Mouse (Mus musculus) hindbrain, embryonic 11.5 days (tissue): ENCODE data around the gene Stt3b. TPM values are rescaled to one million over a fixed set of nuclear protein-coding genes. Genes with fewer than 3 reads are reported as not detected.

Experiments
- ATAC-seq: fragments of 200-750 bp; cut with Nextera tagmentation; 2 replicates; pipeline ENCODE4 v1.8.0; 2017; ENCODE audit warnings: mild to moderate bottlenecking, moderate TSS enrichment, moderate library complexity; ENCODE audit not compliant: low FRiP score
- DNase-seq: peaks from one replicate; pipeline ENCODE4 v3.0.0-alpha.2; 2015; ENCODE audit warnings: low spot score
- H3K27ac ChIP-seq: fragments of 300-500 bp; sonication (generic); 2 replicates; pipeline ENCODE4 v1.5.1; 2014; ENCODE audit warnings: mild to moderate bottlenecking, low read depth, low read length
- H3K27me3 ChIP-seq: fragments of 300-500 bp; sonication (generic); 2 replicates; pipeline ENCODE4 v1.6.1; 2014; ENCODE audit warnings: mild to moderate bottlenecking, low read length, moderate library complexity, mixed read lengths; ENCODE audit not compliant: control insufficient read depth, insufficient read depth
- H3K36me3 ChIP-seq: fragments of 300-500 bp; sonication (generic); 2 replicates; pipeline ENCODE4 v1.6.1; 2014; ENCODE audit warnings: mild to moderate bottlenecking, low read length, moderate library complexity, mixed read lengths; ENCODE audit not compliant: control insufficient read depth, insufficient read depth
- H3K4me1 ChIP-seq: fragments of 300-500 bp; sonication (generic); replicated peaks from 2 replicates; pipeline ENCODE4 v1.6.1; 2014; ENCODE audit warnings: low read length, mixed read lengths; ENCODE audit not compliant: control insufficient read depth, insufficient read depth
- H3K4me2 ChIP-seq: fragments of 300-500 bp; sonication (generic); replicated peaks from 2 replicates; pipeline ENCODE4 v1.6.1; 2014; ENCODE audit warnings: mild to moderate bottlenecking, low read depth, low read length
- H3K4me3 ChIP-seq: fragments of 300-500 bp; sonication (generic); 2 replicates; pipeline ENCODE4 v1.5.1; 2014; ENCODE audit warnings: low read depth, low read length
- H3K9ac ChIP-seq: fragments of 300-500 bp; sonication (generic); 2 replicates; pipeline ENCODE4 v1.6.1; 2014; ENCODE audit warnings: low read depth, low read length
- H3K9me3 ChIP-seq: fragments of 300-500 bp; sonication (generic); 2 replicates; pipeline ENCODE4 v1.6.1; 2016; ENCODE audit warnings: low read length; ENCODE audit not compliant: control insufficient read depth
- WGBS: fragments of 180-500 bp; shearing (Covaris S2); extraction: QIAGEN DNeasy Blood & Tissue Kit; methylation state at CpG from one replicate; pipeline ENCODE4 v1.1.7; 2014; 5-methylcytosine and 5-hydroxymethylcytosine counted together
- polyA plus RNA-seq: library from polyadenylated mRNA; unstranded; fragments of >200 nt; fragmentation: Nextera tagmentation; extraction: Ambion mirVana; gene quantifications from 2 replicates; pipeline ENCODE4 v1.2.1, GENCODE M21; 2014

Stt3b gene
- polyA plus RNA-seq, 1 experiment from 2014 or later, result 112 TPM

GRCm38 (mm10) chr9:115206219-115206618 lies 104.0 kb downstream of the Stt3b start:
- H3K27me3 ChIP-seq, result no peaks in the 10 kb centered on the region
- WGBS, result 76% methylated on average over 5 of the region's 5 CpGs
- no peak overlapping the region for H3K4me2 ChIP-seq
- H3K4me3 ChIP-seq, result no peak overlapping the region
- ATAC-seq, result no peak
- no peak for DNase-seq
- no peak overlapping the region for H3K27ac ChIP-seq
- H3K9ac ChIP-seq, result no peak overlapping the region
- no peaks in the 10 kb centered on the region for H3K9me3 ChIP-seq
- H3K4me1 ChIP-seq, result peaks cover 3% of the 10 kb centered on the region; the same call in 1 of the 2 replicates
- no peaks in the 10 kb centered on the region for H3K36me3 ChIP-seq

DNA sequence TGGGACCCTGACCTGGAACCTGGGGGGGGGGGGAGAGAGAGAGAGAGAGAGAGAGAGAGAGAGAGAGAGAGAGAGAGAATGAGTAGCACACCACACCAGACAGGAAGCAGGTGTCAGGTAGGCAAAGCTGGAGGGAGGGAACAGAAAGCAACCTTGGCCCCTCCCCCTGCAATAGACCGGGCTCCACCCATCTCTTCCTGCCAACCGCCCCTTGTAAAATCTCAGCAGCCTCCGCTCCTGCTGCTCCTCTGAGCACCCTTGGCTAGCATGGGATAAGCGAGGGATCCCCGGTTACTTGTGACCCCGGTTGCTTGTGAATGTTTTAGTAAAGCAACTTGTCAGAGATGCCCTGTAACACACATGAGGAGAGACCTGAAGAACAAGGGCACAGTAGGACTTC lies 104.7 kb downstream of the Stt3b start:
- H3K4me2 ChIP-seq, result no peak overlapping the region
- H3K36me3 ChIP-seq, result no peaks in the 10 kb centered on the region
- DNase-seq (no peak), ATAC-seq (no peak)
- no peak overlapping the region for H3K4me3 ChIP-seq
- H3K27ac ChIP-seq, result no peak overlapping the region
- H3K9me3 ChIP-seq, result no peaks in the 10 kb centered on the region
- H3K9ac ChIP-seq, result no peak overlapping the region
- H3K4me1 ChIP-seq, result peaks cover 3% of the 10 kb centered on the region; the same call in 1 of the 2 replicates
- WGBS, result 8% methylated on average over 5 of the region's 6 CpGs
- H3K27me3 ChIP-seq, result no peaks in the 10 kb centered on the region

- no peak for DNase-seq
- Histone ChIP-seq H3K4me2 (no peak overlapping the region), H3K36me3 (no peaks in the 10 kb centered on the region), H3K9ac (no peak overlapping the region), H3K4me1 (peaks cover 3% of the 10 kb centered on the region; the same call in 1 of the 2 replicates), H3K27ac (no peak overlapping the region), H3K27me3 (no peaks in the 10 kb centered on the region), H3K4me3 (no peak overlapping the region), H3K9me3 (no peaks in the 10 kb centered on the region)
- 51% methylated on average over 6 of the region's 6 CpGs for WGBS
- ATAC-seq, result no peak
These were observed 107.1 kb downstream of the Stt3b start for GRCm38 (mm10) chr9:115203136-115203535.

DNA sequence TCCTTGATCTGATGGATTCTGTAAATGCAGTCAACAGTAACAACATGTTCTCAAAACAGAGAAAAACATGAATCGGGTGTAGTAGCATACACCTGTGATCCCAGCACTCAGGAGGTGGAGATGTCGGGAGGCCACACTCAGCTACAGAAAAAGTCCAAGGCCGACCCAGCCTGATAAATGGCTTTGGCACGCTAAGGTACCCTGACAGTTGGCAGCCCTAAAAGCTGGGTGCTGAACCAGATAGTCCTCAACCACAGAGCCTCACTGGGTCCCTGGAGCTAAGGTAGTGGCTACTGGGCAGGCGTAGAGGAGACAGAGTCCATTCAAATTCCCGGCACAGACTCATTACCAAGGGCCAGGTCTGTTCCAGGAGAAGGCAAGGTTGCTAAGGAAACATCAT lies 109.0 kb downstream of the Stt3b start:
- H3K4me1 ChIP-seq, result peaks cover 3% of the 10 kb centered on the region; the same call in 1 of the 2 replicates
- H3K36me3 ChIP-seq, result no peaks in the 10 kb centered on the region
- ATAC-seq (no peak), DNase-seq (no peak)
- H3K27ac ChIP-seq, result no peak overlapping the region
- H3K27me3 ChIP-seq, result no peaks in the 10 kb centered on the region
- WGBS, result 91% methylated on average over 6 of the region's 6 CpGs
- no peak overlapping the region for H3K4me2 ChIP-seq
- no peaks in the 10 kb centered on the region for H3K9me3 ChIP-seq
- no peak overlapping the region for H3K4me3 ChIP-seq
- H3K9ac ChIP-seq, result no peak overlapping the region

GRCm38 (mm10) chr9:115200166-115200862 lies 109.9 kb downstream of the Stt3b start:
- no peak overlapping the region for H3K9ac ChIP-seq
- no peaks in the 10 kb centered on the region for H3K27me3 ChIP-seq
- DNase-seq (no peak), ATAC-seq (no peak)
- H3K9me3 ChIP-seq, result no peaks in the 10 kb centered on the region
- H3K4me1 ChIP-seq, result no peaks in the 10 kb centered on the region
- no peak overlapping the region for H3K4me3 ChIP-seq
- H3K27ac ChIP-seq, result no peak overlapping the region
- no peak overlapping the region for H3K4me2 ChIP-seq
- H3K36me3 ChIP-seq, result no peaks in the 10 kb centered on the region
- 92% methylated on average over 15 of the region's 15 CpGs for WGBS

- Histone ChIP-seq H3K4me2 (no peak overlapping the region), H3K4me1 (no peaks in the 10 kb centered on the region), H3K9me3 (no peaks in the 10 kb centered on the region), H3K27me3 (no peaks in the 10 kb centered on the region), H3K4me3 (no peak overlapping the region), H3K36me3 (no peaks in the 10 kb centered on the region), H3K9ac (no peak overlapping the region), H3K27ac (no peak overlapping the region)
- ATAC-seq (no peak), DNase-seq (no peak)
- WGBS, result 81% methylated on average over 7 of the region's 7 CpGs
These were observed 113.1 kb downstream of the Stt3b start for GRCm38 (mm10) chr9:115197082-115197481.

GRCm38 (mm10) chr9:115192890-115193289 lies 117.3 kb downstream of the Stt3b start:
- H3K27me3 ChIP-seq, result no peaks in the 10 kb centered on the region
- H3K27ac ChIP-seq, result no peak overlapping the region
- no peaks in the 10 kb centered on the region for H3K9me3 ChIP-seq
- ATAC-seq, result no peak
- no peaks in the 10 kb centered on the region for H3K4me1 ChIP-seq
- H3K4me2 ChIP-seq, result no peak overlapping the region
- no peak overlapping the region for H3K9ac ChIP-seq
- DNase-seq, result no peak
- H3K4me3 ChIP-seq, result no peak overlapping the region
- H3K36me3 ChIP-seq, result no peaks in the 10 kb centered on the region
- WGBS, result 81% methylated on average over 3 of the region's 3 CpGs
